Mouse (Mus musculus): ENCODE results near the gene Cass4.

Gene Cass4

GRCm38 (mm10) chr2:172393391-172394051 lies at the start of gene Cass4:
Gene Cass4 (plus strand): TSS chr2:172393794.
- DNase-seq (ENCODE audit: low read depth, low spot score) = no peak

GRCm38 (mm10) chr2:172344669-172345068 lies 48.9 kb upstream of the Cass4 start:
- DNase-seq (ENCODE audit: low read depth, low spot score) = no peak

GRCm38 (mm10) chr2:172345258-172345738 lies 48.3 kb upstream of the Cass4 start, which contains the start of gene Fam210b:
Gene Fam210b (plus strand): TSS chr2:172345565.
- DNase-seq (ENCODE audit: low read depth, low spot score) = peak; percentile 95

DNA sequence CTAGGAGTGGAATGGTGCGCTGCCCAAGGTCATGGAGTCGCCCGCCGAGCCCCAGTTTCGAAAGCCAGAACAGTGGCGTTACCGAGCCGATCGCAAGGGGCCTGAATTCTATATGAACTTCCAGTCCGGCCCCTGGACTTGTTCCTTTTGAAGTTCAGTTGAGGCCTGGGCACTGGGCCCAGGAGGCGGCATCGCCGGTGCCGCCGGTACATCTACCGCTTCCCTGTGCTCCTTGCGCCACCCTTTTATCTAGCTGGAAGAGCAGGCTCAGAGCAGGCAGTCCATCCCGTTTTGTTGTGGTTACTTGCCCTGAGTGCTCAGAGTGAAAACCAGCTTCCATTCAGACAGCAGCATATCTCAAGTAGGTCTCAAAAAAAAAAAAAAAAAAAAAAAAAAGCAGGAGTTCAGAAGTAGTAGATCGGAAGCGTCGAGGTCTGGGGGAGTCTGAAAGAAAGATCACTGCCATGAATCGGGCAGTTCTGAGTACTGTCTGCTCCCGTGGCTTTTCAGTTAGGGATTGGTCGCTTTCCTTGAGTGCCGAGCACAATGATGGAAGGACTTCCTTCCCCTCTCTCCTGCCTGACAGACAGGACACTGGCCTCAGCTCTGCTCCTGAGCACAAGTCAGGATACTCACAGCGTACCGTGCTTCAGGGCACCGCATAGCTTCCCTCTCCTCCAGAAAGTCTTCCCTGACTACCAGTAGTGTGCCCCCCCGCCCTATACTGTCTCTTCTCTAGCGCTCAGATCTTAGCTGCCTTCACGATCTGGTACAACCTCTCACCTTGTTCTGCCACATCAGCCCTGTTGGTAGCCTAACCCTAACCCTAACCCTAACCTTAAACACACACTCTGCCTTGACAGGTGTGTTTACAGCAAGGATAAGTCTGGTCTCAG lies 47.3 kb upstream of the Cass4 start:
- DNase-seq (ENCODE audit: low read depth, low spot score) = no peak

DNA sequence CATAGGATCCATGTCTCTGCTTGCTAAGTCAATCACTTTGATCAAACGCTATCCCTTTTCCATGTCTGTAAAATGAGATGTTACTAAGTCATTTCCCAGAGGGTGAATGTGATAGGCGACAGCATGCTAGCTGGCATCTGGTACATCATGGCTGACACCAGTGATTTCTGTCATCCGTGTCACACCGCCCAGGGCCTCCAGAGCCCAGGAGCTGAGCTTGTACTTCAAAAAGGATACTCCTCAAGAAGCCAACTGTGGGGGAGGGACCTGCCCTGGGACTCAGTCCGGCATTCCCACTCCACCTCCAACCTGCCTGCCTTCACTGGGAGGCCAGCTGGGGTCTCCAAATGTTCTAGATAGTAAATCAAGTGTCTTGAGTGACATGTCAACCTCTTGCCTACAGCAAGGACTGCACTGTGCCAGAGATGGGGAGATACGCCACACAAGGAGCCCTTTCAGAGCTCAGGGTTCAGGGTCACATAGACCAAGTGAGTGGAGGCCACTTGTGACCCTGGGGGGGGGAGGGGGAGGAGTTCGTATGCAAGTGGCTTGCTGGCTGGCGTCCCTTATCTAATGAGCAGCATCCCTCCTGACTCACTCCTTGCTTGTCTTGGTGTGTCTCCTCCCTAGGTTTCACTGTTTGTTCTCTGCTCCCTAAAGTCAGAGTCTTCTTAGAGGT lies 46.5 kb upstream of the Cass4 start:
- no peak for DNase-seq (ENCODE audit: low read depth, low spot score)

DNA sequence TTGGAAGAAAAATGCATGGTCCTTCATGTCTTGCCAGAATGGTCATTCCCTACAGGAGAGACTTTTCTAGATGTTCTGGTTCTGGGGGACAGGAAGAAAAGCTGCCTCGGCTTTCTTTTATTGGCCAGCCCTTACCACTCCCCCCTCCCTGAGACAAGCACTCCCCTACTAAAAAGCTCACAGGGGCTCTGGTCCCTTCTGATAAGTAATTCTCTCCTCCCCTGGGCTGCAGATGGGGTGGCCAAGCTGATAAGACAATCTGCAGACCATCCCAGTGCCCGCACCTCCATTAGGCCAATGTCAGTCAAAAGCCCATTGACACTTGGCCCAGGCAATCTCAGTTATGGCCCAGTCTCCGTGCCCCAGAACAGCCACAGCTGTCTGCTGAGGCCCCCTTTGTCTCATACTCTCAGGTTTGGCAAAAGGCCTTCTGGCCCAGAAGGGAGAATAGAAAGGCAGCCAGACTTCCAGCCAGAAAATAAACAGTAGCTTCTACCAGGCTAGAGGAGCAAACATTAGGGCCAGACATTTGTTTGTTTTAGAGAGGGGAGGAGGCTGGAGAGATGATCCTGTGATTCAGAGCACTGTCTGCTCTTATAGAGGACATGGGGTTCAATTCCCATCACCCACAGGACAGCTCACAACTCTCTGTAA lies 45.2 kb upstream of the Cass4 start:
- peak; percentile 41 for DNase-seq (ENCODE audit: low read depth, low spot score)

DNA sequence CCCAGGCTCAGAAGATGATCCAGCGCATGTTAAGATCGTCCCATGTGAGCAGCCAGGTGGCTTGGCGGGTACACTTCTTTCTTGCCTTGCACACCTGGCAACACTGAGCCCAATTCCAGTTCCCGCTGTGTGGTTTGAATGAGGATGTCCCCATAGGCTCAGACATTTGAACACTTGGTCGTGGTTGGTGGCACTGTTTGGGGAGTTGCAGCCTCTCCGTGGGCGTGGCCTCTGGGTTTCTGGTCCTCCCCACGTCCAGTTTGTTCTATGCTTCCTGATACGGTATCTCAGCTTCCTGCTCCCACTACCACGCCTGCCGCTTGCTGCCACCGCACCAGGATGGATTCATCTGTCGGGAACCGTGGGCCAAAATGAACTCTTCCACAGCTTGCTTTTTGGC lies 43.8 kb upstream of the Cass4 start:
- DNase-seq (ENCODE audit: low read depth, low spot score) = no peak

GRCm38 (mm10) chr2:172350773-172351172 lies 42.8 kb upstream of the Cass4 start:
- DNase-seq (ENCODE audit: low read depth, low spot score) = no peak

DNA sequence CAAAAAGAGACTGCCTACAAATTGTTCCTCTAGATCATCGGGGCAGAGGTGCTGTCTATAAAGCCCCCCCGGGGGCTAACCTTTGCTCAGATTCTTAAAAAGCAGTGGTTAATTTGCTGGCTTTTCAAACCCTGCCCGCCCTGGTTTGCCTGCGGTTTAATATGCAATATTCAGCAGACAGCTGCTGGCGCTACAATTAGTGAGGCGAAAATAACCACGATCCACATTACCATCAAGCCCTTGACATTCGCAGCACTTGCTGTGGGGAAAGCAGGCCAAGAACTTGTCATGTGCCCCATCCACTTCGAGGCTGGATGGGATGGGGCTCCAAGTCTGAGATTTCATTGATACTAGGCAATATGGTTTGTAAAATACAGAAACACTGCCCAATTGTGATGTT lies 40.4 kb upstream of the Cass4 start:
- DNase-seq (ENCODE audit: low read depth, low spot score) = peak; percentile 36

- no peak for DNase-seq (ENCODE audit: low read depth, low spot score)
These were observed 38.8 kb upstream of the Cass4 start for GRCm38 (mm10) chr2:172354761-172355160.

GRCm38 (mm10) chr2:172355833-172356232 lies 37.8 kb upstream of the Cass4 start:
- DNase-seq (ENCODE audit: low read depth, low spot score) = no peak

DNA sequence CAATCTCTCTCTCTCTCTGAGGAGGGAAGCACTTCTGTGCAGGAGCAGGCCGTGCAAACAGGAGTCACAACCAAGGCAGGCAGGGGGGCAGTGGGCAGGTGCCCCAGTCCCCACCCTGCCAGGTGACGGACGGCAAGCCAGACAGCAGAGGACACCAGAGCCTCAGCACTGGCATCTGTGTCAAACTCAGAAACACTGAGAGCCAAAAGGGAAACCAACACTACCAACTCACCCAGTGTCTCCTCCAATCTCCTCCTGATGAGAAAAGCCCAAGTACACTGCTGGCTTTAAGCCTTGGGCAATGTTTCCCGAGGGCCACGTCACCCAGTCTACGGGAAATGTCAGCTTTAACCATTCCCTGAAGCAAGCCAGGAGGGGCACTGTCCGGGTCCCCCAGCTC lies 30.4 kb upstream of the Cass4 start:
- DNase-seq (ENCODE audit: low read depth, low spot score) = no peak

- peak; percentile 95 for DNase-seq (ENCODE audit: low read depth, low spot score)
These were observed 23.0 kb upstream of the Cass4 start, which contains the start of the genes Aurka and Cstf1 for GRCm38 (mm10) chr2:172370411-172371223. Gene Aurka (minus strand): TSS chr2:172370535. Gene Cstf1 (plus strand): TSS chr2:172370681.

- DNase-seq (ENCODE audit: low read depth, low spot score) = no peak
These were observed 22.3 kb upstream of the Cass4 start for GRCm38 (mm10) chr2:172371258-172371657.

DNA sequence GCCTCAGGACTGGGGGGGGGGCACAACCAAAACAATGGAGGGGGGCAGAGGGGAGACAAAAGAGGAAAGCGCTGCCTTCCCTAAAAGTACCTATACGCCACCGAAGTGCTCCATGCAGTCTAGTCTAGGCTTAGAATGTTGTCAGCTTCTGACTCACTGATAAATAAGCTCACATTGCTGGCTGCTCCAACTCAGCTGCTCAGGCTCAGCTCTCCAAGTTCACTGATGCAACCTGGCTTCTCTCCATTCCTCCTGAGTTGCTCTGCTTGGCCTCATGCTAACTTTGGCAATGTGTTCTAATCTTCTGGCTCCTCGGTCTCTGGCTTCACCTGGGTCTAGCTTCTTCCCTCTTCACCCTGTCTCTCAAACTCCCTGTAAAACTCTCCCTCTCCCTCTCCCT lies 17.0 kb upstream of the Cass4 start:
- DNase-seq (ENCODE audit: low read depth, low spot score) = no peak

- DNase-seq (ENCODE audit: low read depth, low spot score) = no peak
These were observed 16.5 kb upstream of the Cass4 start for GRCm38 (mm10) chr2:172376999-172377515.

DNA sequence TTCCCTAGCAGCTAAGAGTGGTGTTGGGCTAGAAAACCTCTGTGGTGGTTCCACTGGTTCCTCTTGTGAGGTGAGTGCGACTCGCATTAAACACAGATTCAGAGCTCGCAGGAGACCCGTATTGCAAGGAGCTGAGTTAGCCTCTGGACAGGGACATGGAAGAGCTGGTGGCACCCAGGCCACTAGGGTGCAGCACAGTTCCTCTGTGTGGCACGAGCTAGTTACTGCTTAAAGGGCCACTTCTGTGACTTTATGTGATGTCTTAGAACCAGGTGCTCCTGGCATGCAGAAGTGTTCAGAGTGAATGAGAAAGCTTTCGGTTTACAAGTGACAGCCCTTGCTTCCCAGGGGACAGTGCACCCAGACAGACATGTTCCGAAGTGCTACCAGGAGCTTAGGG lies 15.3 kb upstream of the Cass4 start:
- no peak for DNase-seq (ENCODE audit: low read depth, low spot score)

- no peak for DNase-seq (ENCODE audit: low read depth, low spot score)
These were observed 13.1 kb upstream of the Cass4 start for GRCm38 (mm10) chr2:172380513-172380912.

GRCm38 (mm10) chr2:172381341-172381740 lies 12.3 kb upstream of the Cass4 start:
- no peak for DNase-seq (ENCODE audit: low read depth, low spot score)

GRCm38 (mm10) chr2:172381898-172382297 lies 11.7 kb upstream of the Cass4 start:
- no peak for DNase-seq (ENCODE audit: low read depth, low spot score)
